Mouse (Mus musculus) gastrocnemius, adult 8-10 months (tissue): ENCODE measurements at regions not wholly inside any gene's neighbourhood (a gene's known extent, or its start where the extent isn't known, plus 50 kb on each side); places are given as distances from the start of the nearest gene placed in this dataset.
A peak's percentile ranks its signal among the peaks of the same experiment; 100 is the strongest.

ENCODE experiments used
- DNase-seq, 2 experiments: peaks; one replicate each; pipeline ENCODE4 v3.0.0; 2022; ENCODE audit warnings: low spot score in 2 of 2

DNA sequence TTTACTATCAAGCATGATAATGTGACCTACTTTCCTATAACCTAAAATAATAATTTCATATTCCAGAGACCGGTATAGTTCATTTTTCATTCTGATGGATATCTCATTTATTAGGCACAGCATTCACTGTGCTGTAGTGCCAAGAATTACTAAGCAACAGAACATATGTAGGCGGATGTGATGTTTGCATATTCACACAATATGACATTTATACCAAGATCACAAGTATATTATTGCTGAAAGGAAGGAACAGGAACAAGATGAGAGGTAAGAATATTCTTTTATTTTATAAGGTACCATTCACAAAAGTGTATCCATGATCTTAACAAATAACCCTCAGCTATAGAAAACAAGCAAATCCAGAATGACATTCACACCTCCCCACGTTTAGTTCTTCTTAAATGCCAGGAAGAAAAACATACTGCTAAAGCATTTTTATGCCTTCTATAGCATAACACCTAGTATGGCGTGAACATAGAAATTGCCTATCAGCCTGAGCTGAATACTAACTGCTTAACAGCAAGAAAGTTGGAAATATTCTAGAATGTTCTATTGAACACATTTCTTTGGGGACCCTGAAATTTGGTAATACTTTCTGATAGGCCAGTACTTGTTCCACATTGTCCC lies 1062.8 kb upstream of the Acvr2a start:
- DNase-seq: no peak

DNA sequence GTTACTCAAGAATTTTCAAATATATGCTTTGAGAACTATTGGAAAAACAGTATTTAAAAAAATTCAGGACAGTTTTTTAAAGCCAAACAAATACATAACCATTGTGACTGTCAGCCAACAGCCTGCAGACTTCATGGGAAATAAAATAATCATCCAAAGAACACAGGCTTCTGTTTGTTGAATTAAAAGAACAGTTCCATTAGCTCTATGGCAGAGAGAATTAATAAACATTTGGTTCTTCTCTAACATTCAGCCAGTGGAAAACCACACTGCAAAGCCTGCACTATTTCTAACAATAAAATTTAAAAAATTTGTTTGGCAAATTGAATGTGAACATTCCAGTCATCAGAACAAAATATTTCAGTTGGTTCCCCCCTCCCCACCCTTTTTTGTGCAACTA lies 1058.2 kb upstream of the Acvr2a start:
- DNase-seq: no peak

DNA sequence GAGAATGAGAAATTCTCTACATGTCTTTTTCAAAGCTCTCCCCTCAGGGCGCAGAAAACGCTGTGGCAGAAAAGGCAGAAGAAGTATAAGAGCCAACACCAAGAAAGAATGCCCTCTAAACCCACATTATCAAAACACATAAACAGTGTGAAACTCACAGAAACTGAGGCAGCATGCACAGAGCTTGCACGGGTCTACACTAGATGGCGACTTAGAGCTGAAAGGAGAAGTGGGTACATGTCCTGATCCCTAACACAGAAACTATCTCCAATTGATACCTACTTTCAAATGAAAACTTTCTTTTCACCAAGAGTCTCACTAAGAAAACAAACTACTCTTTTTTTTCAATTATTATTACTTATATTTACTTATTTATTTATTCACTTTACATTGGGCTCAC lies 1057.7 kb upstream of the Acvr2a start:
- DNase-seq: no peak

DNA sequence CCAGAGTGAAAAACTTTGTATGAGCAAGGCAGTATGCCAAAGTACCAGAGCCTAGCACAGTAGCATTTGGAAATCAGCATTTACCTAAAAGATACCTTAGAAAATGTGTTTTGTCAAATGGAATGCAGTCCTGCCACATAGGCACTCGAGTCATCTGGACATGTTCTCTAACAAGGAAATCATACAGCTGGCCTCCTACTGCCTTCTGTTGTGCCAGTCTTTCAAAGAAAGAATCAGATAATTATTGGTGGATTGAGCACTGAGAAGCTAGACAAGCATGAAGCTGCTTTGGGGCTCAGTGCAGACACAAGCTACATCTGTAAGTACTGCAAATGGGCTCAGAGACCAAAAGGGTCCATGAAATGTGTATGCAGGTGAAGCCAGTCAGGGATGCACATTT lies 1038.1 kb upstream of the Acvr2a start:
- DNase-seq: no peak

DNA sequence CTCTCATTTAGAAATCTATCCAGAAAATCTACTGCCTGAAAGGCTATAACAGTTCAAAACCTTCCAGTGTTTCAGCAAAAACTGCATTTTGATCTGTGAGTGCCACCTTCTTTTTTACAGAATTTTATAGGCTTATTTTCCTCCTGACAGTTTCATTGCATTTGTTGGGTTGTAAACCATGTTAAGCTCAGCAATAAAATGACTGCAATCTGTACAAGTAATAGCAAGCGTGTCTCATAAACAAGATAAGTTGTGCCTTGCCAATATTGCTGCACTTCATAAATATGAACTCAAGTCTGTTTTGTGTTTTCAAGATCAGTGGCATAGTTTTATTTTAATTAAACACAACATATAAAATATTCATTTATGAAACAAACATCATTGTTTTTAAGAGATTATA lies 1036.9 kb upstream of the Acvr2a start:
- DNase-seq: no peak

DNA sequence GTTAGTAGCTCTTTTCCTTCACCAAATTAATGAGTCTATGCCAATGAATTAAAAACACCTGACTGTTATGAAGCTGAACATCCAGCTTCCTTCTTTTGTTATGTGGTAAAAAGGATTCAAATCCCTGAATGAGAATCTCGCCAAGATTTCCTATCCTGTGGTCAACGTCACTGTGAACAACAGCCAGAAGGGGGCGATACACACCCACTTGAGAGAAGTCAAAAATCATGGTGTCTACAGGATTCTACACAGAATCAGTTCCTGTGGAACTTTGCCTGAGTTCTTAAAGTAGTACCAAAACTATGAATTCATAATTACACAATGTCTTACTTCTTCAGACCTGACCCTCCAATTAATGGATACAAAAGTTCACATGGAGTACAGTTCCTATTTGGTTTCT lies 1028.1 kb upstream of the Acvr2a start:
- peak; percentile 29 to 30 for DNase-seq

DNA sequence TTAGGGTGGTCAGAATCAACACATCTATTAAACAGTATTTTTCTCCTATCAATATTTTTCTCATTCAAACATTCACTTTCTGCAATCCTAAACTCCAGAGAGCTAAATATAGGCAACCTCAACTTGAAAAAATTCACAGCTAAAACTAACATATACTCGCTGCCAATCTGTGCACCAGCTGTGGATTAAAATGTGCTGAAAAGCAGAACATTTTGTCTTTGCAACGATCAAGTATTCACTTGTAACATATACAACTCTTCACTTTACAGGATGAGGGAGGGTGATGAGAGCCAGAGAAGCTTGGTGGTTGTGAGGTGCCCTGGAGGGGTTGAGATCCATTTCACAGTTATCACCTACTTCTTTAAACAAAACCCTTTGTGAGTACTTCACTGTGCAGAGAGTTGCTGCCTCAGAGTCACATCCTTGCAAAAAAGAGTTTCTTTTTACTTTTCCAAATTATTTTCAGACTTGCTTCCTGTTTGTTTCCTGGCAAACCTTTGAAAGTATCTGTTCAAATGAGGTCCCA lies 991.1 kb upstream of the Acvr2a start:
- no peak for DNase-seq

DNA sequence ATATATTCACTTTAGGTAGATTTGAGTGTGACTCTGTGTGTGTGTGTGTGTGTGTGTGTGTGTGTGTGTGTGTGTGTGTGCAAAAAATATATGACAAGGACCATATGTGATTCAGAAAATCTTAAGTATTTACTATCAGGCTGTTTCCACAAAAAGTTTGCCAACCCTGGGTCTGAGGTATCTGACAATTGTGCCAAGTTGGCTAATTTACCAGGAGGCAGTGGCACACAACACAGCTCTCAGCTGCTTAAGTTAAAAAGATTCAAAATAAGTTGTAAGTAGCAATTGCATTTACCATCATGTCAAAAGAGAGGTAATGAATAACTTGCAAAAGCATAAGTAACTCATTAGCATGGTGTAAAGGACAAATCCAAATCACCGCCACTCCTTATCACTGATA lies 981.4 kb upstream of the Acvr2a start:
- no peak for DNase-seq

DNA sequence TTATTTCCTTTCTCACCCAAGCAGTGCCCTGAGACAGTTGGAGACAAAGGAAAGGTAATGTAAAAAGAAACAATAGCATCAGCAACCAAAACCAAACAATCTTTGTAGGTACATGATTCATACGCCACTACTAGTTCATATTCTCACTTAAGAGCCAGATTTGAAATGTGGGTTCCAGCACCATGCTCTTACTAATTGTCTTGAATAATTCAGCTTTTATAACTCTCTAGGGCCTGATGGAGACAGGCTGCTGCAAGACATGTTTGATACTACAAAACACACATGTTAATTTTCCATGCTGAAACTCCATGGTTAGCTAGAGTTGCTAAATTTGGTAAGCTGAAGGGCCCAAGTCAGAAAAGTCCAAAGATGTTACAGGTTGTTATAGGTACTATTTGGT lies 980.4 kb upstream of the Acvr2a start:
- no peak for DNase-seq

DNA sequence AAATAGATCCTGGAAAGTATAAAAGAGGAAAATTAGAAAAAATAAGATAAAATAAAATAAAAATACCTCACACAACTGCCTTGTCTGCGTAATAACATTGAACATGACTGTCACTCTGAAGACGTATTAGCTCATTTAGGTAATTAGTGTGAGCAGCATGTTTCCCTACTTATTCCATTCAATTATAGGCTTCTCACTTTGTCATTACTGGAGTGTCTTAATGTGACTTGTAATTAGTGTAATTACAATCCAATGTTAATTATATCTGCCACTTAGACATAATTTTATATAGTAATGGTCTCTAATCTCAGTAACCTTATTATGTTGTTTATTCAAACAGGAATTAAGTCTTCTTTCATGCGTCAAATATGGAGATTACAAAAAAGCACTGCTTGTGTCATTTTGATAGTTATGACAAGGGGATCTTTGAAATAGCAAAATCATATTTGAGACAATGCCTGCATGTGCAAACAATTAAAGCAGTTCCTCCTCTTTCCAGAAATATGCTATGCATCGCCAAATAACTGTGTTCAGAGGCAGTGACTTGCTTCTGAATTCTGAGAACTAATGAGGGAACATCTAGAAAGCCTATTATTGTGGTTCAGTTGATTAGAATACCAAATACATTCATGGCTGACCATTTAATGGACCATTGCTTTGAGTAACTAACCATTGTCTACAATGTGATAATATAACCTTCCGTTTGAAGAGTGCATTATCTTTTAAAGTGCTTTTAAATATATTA lies 979.7 kb upstream of the Acvr2a start:
- no peak for DNase-seq

DNA sequence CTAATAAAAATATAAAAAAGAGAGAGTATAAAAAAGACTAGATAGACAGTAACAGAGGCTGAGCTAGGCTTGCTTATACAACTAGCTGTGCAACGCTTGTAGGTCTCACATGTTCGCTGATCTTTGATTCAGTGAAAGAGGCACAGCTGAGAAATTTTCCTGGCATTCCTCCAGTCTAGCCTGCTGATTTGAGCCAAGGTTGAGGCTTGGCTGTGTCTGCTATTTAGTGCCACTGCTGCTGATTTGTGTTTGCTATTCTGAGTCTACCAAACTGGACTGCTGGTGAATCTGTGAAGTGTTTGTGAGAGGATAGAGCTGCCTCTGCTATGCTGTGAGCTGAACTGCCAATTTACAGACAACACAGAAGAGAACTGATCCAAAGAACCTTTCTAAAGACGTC lies 956.7 kb upstream of the Acvr2a start:
- DNase-seq: no peak

DNA sequence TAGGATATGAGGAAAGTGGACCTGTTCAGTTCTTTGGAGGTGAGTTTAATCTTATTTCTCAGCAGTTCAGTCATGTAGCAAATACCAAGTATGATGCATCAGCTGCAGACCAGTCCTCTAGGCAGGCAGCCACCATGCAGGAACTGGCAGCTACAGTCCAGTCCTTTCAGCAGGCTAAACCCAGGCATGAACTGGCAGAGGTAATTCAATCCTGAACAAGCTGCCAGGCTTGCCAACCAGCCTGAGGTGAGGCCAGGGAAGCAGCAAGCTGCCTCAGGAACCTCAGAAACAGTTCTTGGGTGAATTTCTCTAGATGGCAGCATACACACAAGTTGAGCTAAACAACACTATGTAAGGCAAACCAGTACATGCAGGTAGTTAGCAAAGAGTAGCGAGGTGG lies 951.5 kb upstream of the Acvr2a start:
- no peak for DNase-seq

DNA sequence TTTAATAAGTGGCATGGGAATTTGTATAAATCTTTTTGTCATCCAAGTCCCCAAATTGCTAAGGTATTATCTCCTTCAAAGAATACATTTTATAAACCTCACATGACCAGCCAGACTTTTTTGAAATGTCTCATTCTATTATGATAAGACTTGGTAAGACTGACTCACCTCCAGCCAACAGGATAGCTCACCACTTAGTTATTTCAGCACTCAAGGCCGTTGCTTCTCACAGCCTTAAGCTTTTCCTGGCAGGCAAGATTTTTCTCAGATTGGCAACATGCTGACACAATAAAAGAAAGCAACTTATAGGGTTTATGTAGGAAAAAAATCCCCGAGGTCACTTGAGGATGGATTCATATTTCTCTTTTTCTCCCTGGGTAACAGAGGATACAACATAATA lies 935.9 kb upstream of the Acvr2a start:
- no peak for DNase-seq

DNA sequence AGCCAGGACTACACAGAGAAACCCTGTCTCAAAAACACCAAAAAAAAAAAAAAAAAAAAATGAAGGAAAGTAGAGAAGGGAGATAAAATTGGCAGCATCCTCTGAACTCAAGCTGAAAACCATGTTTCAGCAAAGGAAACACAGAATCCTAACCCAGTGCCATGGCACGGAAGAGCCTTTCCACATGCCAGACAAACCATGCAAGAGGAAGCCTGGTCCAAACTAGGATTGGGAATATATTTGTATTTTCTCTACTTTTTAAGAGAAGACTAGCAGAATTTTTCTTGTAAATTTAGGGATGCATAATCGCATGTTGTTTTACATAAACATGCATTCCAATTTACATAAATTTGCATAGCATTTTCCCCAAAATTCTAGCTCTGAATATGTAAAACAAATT lies 934.8 kb upstream of the Acvr2a start:
- DNase-seq: no peak

DNA sequence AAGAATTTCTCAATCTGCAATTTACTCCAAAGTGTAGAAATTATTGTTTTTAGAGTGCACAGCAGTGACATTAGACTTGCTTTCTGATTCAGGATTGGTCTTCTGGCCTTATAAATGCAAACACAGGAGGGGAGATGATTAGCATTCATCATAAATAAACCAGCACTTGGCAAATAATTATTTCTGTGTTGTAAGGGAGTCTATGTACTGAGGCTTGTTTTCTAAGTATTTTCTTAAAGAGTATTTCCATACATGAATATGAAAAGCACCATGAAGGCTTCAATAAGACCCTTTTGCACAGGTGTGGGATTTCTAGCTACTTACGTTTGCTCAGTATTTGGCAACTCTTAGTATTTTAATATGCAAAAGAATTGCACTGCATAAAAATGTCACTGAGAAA lies 934.1 kb upstream of the Acvr2a start:
- no peak for DNase-seq

DNA sequence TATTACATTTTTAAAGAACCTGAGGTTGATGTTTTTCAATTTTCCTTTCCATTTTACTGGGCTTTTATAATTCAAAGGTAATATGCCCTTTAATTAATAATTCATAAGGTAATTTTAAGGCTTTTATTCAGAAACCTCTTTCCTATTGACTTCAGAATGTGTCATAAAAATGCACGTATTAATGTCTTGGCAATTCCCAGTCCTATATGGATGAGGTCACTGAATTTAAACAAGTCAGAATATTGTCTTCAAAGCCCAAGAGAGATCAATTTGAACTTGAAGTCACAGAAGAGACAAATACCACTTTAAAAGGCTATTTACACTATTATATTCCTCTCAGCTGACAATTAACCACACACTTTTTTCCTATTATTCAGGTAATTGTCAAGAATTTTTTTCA lies 925.7 kb upstream of the Acvr2a start:
- DNase-seq: no peak

DNA sequence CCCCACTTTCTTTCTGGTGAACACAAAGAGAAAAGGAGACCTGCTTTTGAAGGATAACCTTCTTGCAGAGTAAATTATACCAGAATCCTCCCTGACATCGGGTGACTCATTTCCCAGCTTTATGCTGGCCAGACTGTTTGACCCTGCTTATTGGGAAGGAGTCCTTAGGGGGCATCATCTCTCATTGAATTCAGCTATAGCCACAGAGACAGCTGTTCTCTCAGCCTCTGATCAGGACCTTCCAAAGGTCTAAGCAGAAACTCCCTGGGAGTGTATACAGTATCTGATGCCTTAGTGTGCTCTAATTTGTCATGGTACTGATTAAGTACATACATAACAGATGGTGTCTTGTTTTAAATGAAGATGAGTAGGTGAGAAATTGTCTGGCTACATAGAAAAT lies 922.5 kb upstream of the Acvr2a start:
- no peak for DNase-seq

DNA sequence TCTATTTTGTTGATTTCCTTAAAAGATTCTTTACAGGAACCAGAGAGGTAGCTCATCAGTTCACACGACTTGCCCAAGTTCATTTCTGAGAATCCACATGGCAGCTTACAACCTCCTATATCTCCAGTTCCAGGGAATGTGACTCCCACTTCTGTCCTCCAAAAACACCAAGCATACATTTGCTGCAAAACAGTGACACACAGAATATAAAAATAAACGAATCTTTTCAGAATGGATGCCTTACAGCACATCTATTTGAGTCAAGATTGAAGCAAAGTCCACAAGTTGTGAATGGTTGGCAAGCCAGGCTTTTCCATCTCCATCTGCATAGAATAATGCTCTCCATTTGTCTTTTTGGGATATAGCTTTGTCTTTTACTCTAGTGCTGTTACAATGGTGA lies 921.0 kb upstream of the Acvr2a start:
- no peak for DNase-seq

DNA sequence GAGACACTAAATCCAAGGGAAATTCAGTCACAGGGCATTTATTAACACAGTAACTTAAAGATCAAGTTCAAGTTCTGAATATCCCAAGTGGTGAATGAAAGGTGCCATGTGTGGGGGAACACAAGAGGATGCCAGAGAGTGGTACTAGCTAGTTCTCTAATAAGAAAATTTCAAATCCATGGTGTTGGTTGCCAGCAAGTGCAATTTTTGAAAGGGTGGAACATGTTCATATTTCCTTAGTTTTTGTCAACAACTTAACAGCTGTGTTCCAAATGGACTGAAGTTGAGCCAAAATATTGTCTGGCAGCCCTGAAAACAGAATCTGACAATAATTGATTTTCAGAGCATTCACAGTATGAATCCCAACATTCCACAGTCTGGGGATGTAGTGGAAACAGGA lies 919.1 kb upstream of the Acvr2a start:
- DNase-seq: no peak

DNA sequence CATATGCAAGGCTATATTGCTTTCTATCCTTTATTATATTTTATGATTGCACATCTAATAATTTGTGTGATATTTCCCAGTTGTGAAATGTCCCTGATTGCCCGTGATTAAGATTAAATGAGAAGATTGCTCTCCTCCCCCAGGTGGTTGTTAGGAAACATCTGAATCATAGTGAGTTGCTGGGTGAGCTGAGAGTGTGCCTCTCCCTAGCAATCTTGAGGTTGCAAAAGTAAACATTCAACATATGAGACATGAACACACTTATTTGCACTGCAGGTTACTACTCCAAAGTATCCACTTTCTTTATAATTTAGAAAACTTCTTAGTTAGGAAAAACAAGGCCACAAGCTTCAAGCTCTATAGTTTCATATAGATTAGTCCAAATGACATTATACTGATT lies 899.6 kb upstream of the Acvr2a start:
- DNase-seq: no peak

DNA sequence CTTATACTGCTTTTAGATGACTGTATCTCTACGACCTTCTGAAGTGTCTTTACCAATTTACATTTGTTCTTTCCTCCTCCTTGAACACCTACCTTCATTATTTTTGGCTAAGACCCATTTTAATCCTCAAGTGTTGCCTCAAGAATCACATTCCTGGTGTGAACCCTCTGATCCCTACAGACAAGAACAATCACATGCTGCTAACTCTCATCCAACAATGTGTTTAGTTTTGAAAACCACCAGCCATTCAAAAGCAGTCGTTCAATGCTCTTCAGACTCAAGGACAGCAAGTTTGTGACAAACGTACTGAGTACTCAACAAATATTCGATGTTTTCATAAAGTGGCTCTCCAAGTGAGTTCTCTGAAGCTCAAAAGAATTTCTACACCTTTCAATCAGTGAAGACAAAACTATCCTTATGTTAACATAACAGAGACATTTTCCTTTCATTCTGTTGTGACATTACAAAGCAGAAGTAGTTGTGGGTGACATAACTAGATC lies 898.9 kb upstream of the Acvr2a start:
- no peak for DNase-seq

DNA sequence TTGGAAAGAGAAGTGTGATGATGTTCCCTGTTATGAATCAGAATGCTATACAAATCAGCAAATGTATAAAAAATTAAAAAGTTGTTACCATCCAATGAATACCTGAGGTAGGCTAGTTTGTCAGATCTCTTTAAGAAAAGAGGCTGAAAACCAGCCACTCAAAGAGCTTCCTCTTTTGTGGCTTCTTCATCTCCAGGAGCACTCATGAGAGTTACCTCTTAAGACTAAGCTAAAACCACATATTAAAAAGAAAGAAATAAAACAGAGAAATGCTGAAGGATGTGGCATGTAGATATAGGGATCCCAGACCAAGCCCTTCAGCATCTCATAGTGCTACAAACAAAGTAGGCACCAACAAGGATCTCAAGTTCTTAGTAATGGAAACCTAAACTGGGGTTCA lies 890.9 kb upstream of the Acvr2a start:
- DNase-seq: no peak

DNA sequence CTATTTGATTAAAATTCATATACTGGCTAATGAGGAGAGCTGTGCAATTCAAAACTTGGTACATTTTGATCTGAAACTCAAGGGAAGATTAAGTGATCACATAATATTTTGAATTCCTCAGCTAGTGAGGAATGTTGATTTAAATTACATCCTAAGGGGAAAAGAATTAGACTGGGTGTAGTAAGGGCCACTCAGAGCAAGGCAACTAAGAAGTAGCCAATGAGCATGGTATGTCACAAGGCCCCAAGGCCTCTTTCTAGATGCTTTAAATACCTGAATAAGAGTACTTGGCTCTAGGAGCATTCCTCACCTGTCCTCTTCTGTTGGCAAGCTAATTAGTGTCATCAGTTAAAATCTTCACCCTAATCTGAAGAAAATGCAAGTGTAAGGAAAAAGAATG lies 887.3 kb upstream of the Acvr2a start:
- no peak for DNase-seq
